Mouse (Mus musculus): ENCODE data around the gene Mief2. TPM values are rescaled to one million over a fixed set of nuclear protein-coding genes. Genes with fewer than 3 reads are reported as not detected.

Mief2 gene
- polyA plus RNA-seq (2014; fragmentation: Nextera tagmentation; extraction: Ambion mirVana): 17.0 and 19.0 TPM in 2 replicates

DNA sequence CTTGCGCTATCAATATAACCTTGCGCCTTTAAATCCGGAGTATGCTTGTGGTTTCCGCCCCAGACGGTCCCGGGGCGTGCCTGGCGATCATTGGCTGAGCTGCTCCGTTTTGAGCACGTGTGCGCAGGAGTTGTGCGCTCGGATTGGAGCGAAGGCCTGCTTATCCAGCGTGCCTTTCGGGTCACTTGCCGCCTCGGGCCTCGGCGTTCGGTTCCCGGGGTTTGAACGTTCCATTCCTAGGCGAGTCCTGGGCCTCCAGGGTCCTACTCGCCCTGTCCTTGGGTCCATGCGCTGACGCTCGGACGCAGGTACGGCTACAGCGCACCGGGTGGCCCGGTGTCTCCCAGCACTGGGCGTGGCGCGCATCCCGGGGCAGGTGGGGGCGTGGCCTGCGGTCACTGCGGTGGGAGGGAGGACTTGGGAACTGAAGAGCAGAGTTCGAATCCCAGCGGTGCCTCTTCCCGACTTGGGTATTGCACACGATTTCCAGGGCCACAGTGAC, at the start of gene Mief2:
Gene Mief2 (plus strand): TSS at position 139 of the 502 bp plus-strand sequence.
- peaks cover 50% of the 10 kb centered on the region for H3K36me3 ChIP-seq (ENCODE audit: control insufficient read depth, insufficient read depth, low read length)
- peak within 1 kb of the TSS; percentile 85 to 89 for H3K4me3 ChIP-seq (ENCODE audit: control insufficient read depth in 1 of 2, insufficient read depth in 1 of 2, low read depth in 1 of 2, low read length in 2 of 2)
- H3K9ac ChIP-seq (ENCODE audit: low read length): peak within 1 kb of the TSS; percentile 94
- under 1% methylated on average over 44 of the region's 44 CpGs for WGBS
- H3K27me3 ChIP-seq (ENCODE audit: control insufficient read depth, insufficient read depth, low read length): no peaks in the 10 kb centered on the region
- peak within 1 kb of the TSS; percentile 80 for H3K4me2 ChIP-seq (ENCODE audit: low read length)
- ATAC-seq (ENCODE audit: insufficient number of reproducible peaks, insufficient read depth, low FRiP score, low read depth): peak; percentile 87
- H3K4me1 ChIP-seq (ENCODE audit: control insufficient read depth in 2 of 2, insufficient read depth in 2 of 2, low read length in 2 of 2): peaks cover 13 to 25% of the 10 kb centered on the region in 2 experiments
- peak within 1 kb of the TSS; percentile 84 to 91 for H3K27ac ChIP-seq (replicated peaks in 1 of 2; ENCODE audit: control insufficient read depth in 1 of 2, insufficient read depth in 1 of 2, low read depth in 2 of 2, low read length in 2 of 2)
- H3K9me3 ChIP-seq (ENCODE audit: control insufficient read depth, low read length): no peaks in the 10 kb centered on the region

DNA sequence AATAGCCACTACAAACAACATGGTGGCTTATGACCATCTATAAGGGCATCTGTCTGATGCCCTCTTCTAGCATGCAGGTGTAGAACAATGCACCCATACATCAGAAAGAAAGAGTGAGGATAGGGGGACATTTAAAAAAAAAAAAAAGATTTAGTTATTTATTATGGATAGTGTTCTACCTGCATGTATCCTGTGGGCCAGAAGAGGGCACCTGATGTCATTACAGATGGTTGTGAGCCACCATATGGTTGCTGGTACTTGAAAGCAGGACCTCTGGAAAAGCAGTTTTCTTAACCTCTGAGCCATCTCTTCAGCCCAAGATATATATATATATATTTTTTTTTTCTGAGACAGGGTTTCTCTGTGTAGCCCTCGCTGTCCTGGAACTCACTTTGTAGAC, 32.0 kb upstream of the Mief2 start:
- ATAC-seq (ENCODE audit: insufficient number of reproducible peaks, insufficient read depth, low FRiP score, low read depth): no peak
- WGBS: 61% methylated on average over 1 of the region's 1 CpGs
- H3K27ac ChIP-seq (replicated peaks in 1 of 2; ENCODE audit: control insufficient read depth in 1 of 2, insufficient read depth in 1 of 2, low read depth in 2 of 2, low read length in 2 of 2): no peak overlapping the region
- H3K4me1 ChIP-seq (ENCODE audit: control insufficient read depth in 2 of 2, insufficient read depth in 2 of 2, low read length in 2 of 2): peaks cover 13 to 16% of the 10 kb centered on the region in 2 experiments
- H3K27me3 ChIP-seq (ENCODE audit: control insufficient read depth, insufficient read depth, low read length): no peaks in the 10 kb centered on the region
- H3K9ac ChIP-seq (ENCODE audit: low read length): no peak overlapping the region
- H3K36me3 ChIP-seq (ENCODE audit: control insufficient read depth, insufficient read depth, low read length): no peaks in the 10 kb centered on the region
- no peaks in the 10 kb centered on the region for H3K9me3 ChIP-seq (ENCODE audit: control insufficient read depth, low read length)
- H3K4me3 ChIP-seq (ENCODE audit: control insufficient read depth in 1 of 2, insufficient read depth in 1 of 2, low read depth in 1 of 2, low read length in 2 of 2): no peak overlapping the region
- H3K4me2 ChIP-seq (ENCODE audit: low read length): no peak overlapping the region

DNA sequence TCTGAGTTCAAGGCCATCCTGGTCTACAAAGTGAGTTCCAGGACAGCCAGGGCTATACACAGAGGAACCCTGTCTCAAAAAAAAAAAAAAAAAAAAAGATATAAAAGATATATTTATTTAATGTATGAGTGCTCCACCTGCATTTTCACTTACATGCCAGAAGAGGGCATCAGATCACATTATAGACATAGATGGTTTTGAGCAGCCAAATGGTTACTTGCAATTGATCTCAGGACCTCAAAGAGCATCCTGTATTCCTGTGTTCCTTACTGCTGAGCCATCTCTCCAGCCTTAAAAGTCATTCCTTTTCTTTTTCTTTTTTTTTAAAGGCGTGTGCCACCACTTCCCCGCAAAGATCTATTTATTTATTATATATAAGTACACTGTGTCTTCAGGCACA, 30.6 kb upstream of the Mief2 start:
- WGBS: 72% methylated on average over 2 of the region's 2 CpGs
- H3K4me2 ChIP-seq (ENCODE audit: low read length): no peak overlapping the region
- no peaks in the 10 kb centered on the region for H3K27me3 ChIP-seq (ENCODE audit: control insufficient read depth, insufficient read depth, low read length)
- ATAC-seq (ENCODE audit: insufficient number of reproducible peaks, insufficient read depth, low FRiP score, low read depth): no peak
- H3K9ac ChIP-seq (ENCODE audit: low read length): no peak overlapping the region
- H3K27ac ChIP-seq (replicated peaks in 1 of 2; ENCODE audit: control insufficient read depth in 1 of 2, insufficient read depth in 1 of 2, low read depth in 2 of 2, low read length in 2 of 2): no peak overlapping the region
- H3K4me3 ChIP-seq (ENCODE audit: control insufficient read depth in 1 of 2, insufficient read depth in 1 of 2, low read depth in 1 of 2, low read length in 2 of 2): no peak overlapping the region
- no peaks in the 10 kb centered on the region for H3K9me3 ChIP-seq (ENCODE audit: control insufficient read depth, low read length)
- H3K4me1 ChIP-seq (ENCODE audit: control insufficient read depth in 2 of 2, insufficient read depth in 2 of 2, low read length in 2 of 2): peaks cover 13 to 21% of the 10 kb centered on the region in 2 experiments
- 0 out of 2 replicates have a peak, but pooled peaks cover 4% of the 10 kb centered on the region for H3K36me3 ChIP-seq (ENCODE audit: control insufficient read depth, insufficient read depth, low read length)

DNA sequence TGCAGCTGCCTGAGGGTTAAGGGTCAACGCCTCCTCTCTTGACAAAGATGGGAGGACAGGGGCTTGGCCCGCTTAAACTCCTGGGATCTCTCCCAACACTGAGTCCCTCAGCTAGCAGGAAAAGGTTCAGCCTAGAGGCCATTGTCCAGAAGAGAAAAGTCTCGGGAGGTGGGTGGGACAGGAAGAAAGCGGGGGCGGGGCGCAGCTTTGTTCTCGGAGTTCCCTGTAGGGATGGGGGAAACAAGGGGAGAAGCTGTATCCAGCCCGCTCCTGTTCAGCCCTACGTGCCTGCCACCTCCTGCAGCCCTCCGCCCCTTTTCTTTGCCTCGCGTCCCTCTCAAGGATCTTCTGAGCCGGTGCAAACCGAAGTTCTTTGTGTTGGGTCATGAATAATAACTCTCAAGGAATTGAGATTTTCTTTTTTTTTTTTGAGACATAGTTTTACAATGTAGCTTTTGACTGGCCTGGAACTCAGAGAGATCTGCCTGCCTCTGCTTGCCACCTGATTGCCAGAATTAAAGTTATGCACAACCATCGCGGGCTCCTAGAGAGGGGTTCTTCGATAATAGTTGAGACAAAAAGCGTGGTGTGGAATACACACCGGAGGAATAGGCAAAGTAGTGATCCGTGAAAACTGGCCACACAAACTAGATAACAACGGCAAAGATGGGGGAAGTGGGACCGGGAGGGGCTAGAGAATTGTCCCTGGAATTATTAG, 29.2 kb upstream of the Mief2 start:
- peak; percentile 27 for ATAC-seq (ENCODE audit: insufficient number of reproducible peaks, insufficient read depth, low FRiP score, low read depth)
- peaks cover 12% of the 10 kb centered on the region; the same call in 1 of the 2 replicates for H3K36me3 ChIP-seq (ENCODE audit: control insufficient read depth, insufficient read depth, low read length)
- H3K27me3 ChIP-seq (ENCODE audit: control insufficient read depth, insufficient read depth, low read length): no peaks in the 10 kb centered on the region
- H3K27ac ChIP-seq (replicated peaks in 1 of 2; ENCODE audit: control insufficient read depth in 1 of 2, insufficient read depth in 1 of 2, low read depth in 2 of 2, low read length in 2 of 2): peak overlapping the region; percentile 86 to 89
- H3K4me1 ChIP-seq (ENCODE audit: control insufficient read depth in 2 of 2, insufficient read depth in 2 of 2, low read length in 2 of 2): peaks cover 15 to 21% of the 10 kb centered on the region in 2 experiments
- 4% methylated on average over 22 of the region's 22 CpGs for WGBS
- H3K4me2 ChIP-seq (ENCODE audit: low read length): peak overlapping the region; percentile 82
- H3K9ac ChIP-seq (ENCODE audit: low read length): peak overlapping the region; percentile 94
- peak overlapping the region; percentile 87 to 95 for H3K4me3 ChIP-seq (ENCODE audit: control insufficient read depth in 1 of 2, insufficient read depth in 1 of 2, low read depth in 1 of 2, low read length in 2 of 2)
- no peaks in the 10 kb centered on the region for H3K9me3 ChIP-seq (ENCODE audit: control insufficient read depth, low read length)

DNA sequence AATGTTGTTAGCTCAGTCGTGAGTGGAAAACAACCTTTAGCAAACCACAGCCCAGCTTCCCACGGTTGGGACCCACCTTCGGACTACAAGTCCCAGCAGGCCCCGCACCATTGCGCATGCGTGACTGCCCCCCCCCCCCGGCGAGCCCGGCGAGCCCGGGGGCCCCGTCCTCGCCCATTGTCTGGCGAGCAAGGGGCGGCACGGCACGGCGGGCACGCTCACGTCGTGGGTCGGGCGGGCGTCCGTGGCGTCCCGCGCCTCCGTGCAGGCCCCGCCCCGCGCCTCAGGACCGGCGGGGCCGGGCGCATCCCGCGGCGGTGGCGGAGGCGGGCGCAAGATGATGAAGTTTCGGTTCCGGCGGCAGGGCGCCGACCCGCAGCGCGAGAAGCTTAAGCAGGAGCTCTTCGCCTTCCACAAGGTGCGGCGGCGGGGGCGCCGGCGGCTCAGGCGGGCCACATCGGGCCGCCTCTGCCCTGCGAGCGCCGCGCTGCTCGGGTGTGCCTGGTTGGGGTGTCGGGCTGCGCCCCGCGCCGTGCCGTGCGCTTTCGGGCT, 28.6 kb upstream of the Mief2 start, which contains the start of gene Llgl1:
Gene Llgl1 (plus strand): TSS at position 200 of the 552 bp plus-strand sequence.
- Histone ChIP-seq H3K36me3 (ENCODE audit: control insufficient read depth, insufficient read depth, low read length) (peaks cover 18% of the 10 kb centered on the region), H3K27me3 (ENCODE audit: control insufficient read depth, insufficient read depth, low read length) (no peaks in the 10 kb centered on the region), H3K9ac (ENCODE audit: low read length) (peak within 1 kb of the TSS; percentile 94), H3K27ac (replicated peaks in 1 of 2; ENCODE audit: control insufficient read depth in 1 of 2, insufficient read depth in 1 of 2, low read depth in 2 of 2, low read length in 2 of 2) (peak within 1 kb of the TSS; percentile 86 to 89), H3K4me1 (ENCODE audit: control insufficient read depth in 2 of 2, insufficient read depth in 2 of 2, low read length in 2 of 2) (peaks cover 15 to 21% of the 10 kb centered on the region in 2 experiments), H3K9me3 (ENCODE audit: control insufficient read depth, low read length) (no peaks in the 10 kb centered on the region), H3K4me3 (ENCODE audit: control insufficient read depth in 1 of 2, insufficient read depth in 1 of 2, low read depth in 1 of 2, low read length in 2 of 2) (peak within 1 kb of the TSS; percentile 87 to 95), H3K4me2 (ENCODE audit: low read length) (peak within 1 kb of the TSS; percentile 82)
- peak; percentile 81 for ATAC-seq (ENCODE audit: insufficient number of reproducible peaks, insufficient read depth, low FRiP score, low read depth)
- WGBS: under 1% methylated on average over 60 of the region's 73 CpGs

DNA sequence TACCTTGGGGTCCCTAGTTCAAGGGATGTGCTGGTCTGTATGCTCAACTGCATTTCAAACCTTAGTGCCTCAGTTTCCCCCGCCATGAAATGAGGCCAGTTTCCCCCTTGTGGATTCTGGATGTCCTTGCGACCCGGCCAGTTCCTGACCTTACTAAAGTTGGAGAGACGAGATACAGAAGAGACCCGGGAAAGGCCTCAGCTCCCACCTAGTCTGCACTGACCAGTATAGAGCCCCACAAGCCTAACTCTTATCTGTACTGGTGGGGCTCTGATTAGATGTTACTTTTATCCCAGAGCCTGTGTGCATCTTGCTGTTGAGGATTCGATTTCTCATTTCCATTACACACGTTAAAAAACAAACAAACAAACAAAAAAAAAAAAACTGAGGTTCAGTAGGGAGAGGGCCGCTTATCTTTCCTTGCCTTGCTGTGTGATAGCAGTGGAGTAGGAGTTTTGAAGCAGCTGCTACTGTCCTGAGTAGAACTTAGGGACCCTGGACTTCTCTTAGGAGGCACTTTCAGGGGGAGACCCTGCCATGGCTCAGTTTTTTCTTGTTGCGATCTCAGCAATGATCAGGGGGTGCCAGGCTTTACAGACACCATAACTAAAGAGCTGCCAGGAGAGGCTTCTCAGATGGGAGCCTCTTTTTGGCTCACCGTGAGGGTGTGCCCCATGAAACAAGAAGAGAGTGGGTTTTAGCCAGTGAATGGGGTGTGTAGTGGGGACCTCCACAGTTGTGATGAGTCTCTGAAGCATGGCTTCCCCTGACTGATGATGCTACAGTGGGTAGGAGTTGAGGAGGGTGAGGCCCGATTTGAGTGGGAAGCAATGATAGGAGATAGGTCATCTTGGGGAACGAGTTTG, 27.6 kb upstream of the Mief2 start:
- H3K9me3 ChIP-seq (ENCODE audit: control insufficient read depth, low read length): no peaks in the 10 kb centered on the region
- H3K4me1 ChIP-seq (ENCODE audit: control insufficient read depth in 2 of 2, insufficient read depth in 2 of 2, low read length in 2 of 2): peaks cover 15 to 21% of the 10 kb centered on the region in 2 experiments
- WGBS: 27% methylated on average over 12 of the region's 12 CpGs
- H3K36me3 ChIP-seq (ENCODE audit: control insufficient read depth, insufficient read depth, low read length): peaks cover 28% of the 10 kb centered on the region
- H3K4me3 ChIP-seq (ENCODE audit: control insufficient read depth in 1 of 2, insufficient read depth in 1 of 2, low read depth in 1 of 2, low read length in 2 of 2): peak overlapping the region; percentile 87 to 95
- H3K27ac ChIP-seq (replicated peaks in 1 of 2; ENCODE audit: control insufficient read depth in 1 of 2, insufficient read depth in 1 of 2, low read depth in 2 of 2, low read length in 2 of 2): peak overlapping the region in 1 of 2 experiments; percentile 89; a peak in 2 of 4 replicates
- H3K9ac ChIP-seq (ENCODE audit: low read length): peak overlapping the region; percentile 94
- no peaks in the 10 kb centered on the region for H3K27me3 ChIP-seq (ENCODE audit: control insufficient read depth, insufficient read depth, low read length)
- no peak for ATAC-seq (ENCODE audit: insufficient number of reproducible peaks, insufficient read depth, low FRiP score, low read depth)
- H3K4me2 ChIP-seq (ENCODE audit: low read length): peak overlapping the region; percentile 82

DNA sequence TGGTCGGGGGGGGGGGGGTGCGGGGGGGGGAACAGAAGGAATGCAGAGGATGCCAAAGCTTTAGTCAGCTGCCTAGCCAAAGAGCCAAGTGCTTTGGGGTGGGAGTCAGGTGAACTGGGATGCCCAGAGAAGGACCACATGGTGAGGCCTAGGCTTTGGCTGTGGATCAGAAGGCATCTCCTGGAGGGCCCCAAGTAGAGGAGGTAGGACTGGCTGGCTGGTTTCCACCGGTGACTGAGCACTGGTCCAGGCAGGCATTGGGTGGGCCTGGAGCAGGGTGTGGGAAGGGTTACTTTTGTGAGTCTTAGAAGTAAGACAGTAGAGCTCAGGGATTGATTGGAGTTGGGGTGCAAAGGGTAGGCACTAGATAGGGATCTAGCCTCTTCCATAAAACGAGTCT, 26.6 kb upstream of the Mief2 start:
- Histone ChIP-seq H3K4me1 (ENCODE audit: control insufficient read depth in 2 of 2, insufficient read depth in 2 of 2, low read length in 2 of 2) (peaks cover 15 to 21% of the 10 kb centered on the region in 2 experiments), H3K27me3 (ENCODE audit: control insufficient read depth, insufficient read depth, low read length) (no peaks in the 10 kb centered on the region), H3K9ac (ENCODE audit: low read length) (no peak overlapping the region), H3K4me3 (ENCODE audit: control insufficient read depth in 1 of 2, insufficient read depth in 1 of 2, low read depth in 1 of 2, low read length in 2 of 2) (no peak overlapping the region), H3K27ac (replicated peaks in 1 of 2; ENCODE audit: control insufficient read depth in 1 of 2, insufficient read depth in 1 of 2, low read depth in 2 of 2, low read length in 2 of 2) (no peak overlapping the region), H3K9me3 (ENCODE audit: control insufficient read depth, low read length) (no peaks in the 10 kb centered on the region), H3K4me2 (ENCODE audit: low read length) (no peak overlapping the region), H3K36me3 (ENCODE audit: control insufficient read depth, insufficient read depth, low read length) (peaks cover 38% of the 10 kb centered on the region)
- ATAC-seq (ENCODE audit: insufficient number of reproducible peaks, insufficient read depth, low FRiP score, low read depth): no peak
- 67% methylated on average over 3 of the region's 4 CpGs for WGBS

All from heart, embryonic 14.5 days (tissue).